Mouse (Mus musculus): ENCODE data around the gene Gm17268.

DNA sequence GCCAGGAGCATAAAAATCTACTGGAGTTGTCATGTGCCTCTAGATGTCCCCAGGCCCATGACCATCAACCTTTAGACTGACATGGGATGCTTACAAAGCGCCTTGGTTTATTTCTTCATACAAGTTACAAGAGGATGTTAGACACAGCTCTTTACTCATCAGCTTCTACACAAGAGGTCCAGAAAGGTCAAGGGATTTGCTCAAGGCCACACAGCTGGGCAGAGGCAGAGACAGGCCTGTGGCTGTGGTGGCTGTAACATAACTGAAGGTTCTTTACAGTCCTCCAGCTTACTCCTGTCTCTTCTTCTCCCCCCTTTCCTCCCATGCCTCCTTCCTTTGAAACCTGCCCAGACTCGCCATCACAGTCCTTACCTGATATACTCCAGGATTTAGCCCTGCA is 8.2 kb downstream of the Gm17268 start:
- no peak for TF ChIP-seq ZC3H11A (IDR thresholded peaks at IDR 0.05; ENCODE audit: borderline replicate concordance, low read depth, low read length)
- no peak for TF ChIP-seq HCFC1 (IDR thresholded peaks at IDR 0.05; ENCODE audit: borderline replicate concordance, insufficient read depth, low read length)
- TF ChIP-seq CHD2 (IDR thresholded peaks at IDR 0.05; ENCODE audit: low read depth, low read length): no peak
- no peak for TF ChIP-seq ZNF384 (IDR thresholded peaks at IDR 0.05; ENCODE audit: low read depth, low read length)
- no peak for TF ChIP-seq MAFK (IDR thresholded peaks at IDR 0.05; ENCODE audit: insufficient read depth, low read depth, low read length)

Measured in ES-E14 (cell line).